Mouse (Mus musculus) olfactory bulb, adult 2 months (tissue): Measurements from ENCODE around the gene Rassf3.

Source experiments
- CTCF ChIP-seq: fragments of 200-500 bp; IDR thresholded peaks from 2 replicates; pipeline ENCODE4 v1.5.1; 2012; ENCODE audit warnings: low read depth, mild to moderate bottlenecking, low read length, moderate library complexity; ENCODE audit not compliant: insufficient read depth
- POLR2A ChIP-seq: fragments of 200-500 bp; IDR thresholded peaks from 2 replicates; pipeline ENCODE4 v1.6.1; 2012; ENCODE audit warnings: mild to moderate bottlenecking, low read depth, low read length, moderate library complexity; ENCODE audit not compliant: insufficient read depth

- TF ChIP-seq CTCF (no peak), POLR2A (no peak)
These were observed 6.5 kb downstream of the Rassf3 start for GRCm38 (mm10) chr10:121469625-121470024.
